Mouse (Mus musculus): ENCODE measurements at regions not wholly inside any gene's neighbourhood (a gene's known extent, or its start where the extent isn't known, plus 50 kb on each side); places are given as distances from the start of the nearest gene placed in this dataset.
"Not testable (repeated sequence)": the region's sequence is repeated elsewhere in the genome, so short reads cannot be mapped to it uniquely, and the experiment has no call there.

GRCm38 (mm10) chr12:17992572-17992971, 301.9 kb downstream of the Hpcal1 start:
- DNase-seq (ENCODE audit: low read depth, low spot score) = peak; percentile 10

- DNase-seq (ENCODE audit: low read depth, low spot score) = not testable (repeated sequence)
These were observed 302.7 kb downstream of the Hpcal1 start for GRCm38 (mm10) chr12:17993368-17993767.

Measured in brain, adult 2 months (tissue).